Mouse (Mus musculus) layer of hippocampus, adult 6 months (tissue): ENCODE data around the gene Gm21891. TPM values are rescaled to one million over a fixed set of nuclear protein-coding genes. Genes with fewer than 3 reads are reported as not detected.

Experiments
- long read RNA-seq, 2 experiments: library from polyadenylated mRNA; unstranded; transcript quantifications; one replicate each; pipeline ENCODE4 v2.0.0; 2019 to 2020
- polyA plus RNA-seq: library from polyadenylated mRNA; unstranded; fragments of <200 nt; fragmentation: Nextera tagmentation; gene quantifications from 2 replicates; pipeline ENCODE4 v1.2.3, GENCODE M21; 2021

The Gm21891 gene
- not detected in 2 replicates for polyA plus RNA-seq
- long read RNA-seq, experiment 1: 0 reads
- long read RNA-seq, experiment 2: 0 reads

DNA sequence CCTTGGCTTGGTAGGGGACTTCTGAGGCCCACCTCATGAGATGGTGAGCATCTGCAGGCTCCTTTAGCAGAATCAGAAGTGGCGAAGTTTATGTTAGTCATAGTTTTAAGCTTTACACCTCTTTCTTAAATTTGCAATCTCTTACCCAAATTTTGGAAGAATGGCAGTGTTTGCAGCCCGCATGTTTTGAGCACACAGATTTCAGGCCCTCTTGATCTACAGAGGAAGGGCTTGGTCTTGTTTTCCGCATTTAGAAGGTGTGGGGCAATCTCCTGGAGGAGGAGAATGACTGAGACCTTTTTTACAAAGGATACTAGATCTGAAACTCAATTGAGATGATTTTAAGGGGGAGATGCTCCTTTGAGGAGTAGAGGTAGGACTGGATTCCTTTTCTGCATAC is at the start of gene Gm21891:
Gene Gm21891, minus strand, starts transcription at position 101 of the 400 bp plus-strand sequence.

DNA sequence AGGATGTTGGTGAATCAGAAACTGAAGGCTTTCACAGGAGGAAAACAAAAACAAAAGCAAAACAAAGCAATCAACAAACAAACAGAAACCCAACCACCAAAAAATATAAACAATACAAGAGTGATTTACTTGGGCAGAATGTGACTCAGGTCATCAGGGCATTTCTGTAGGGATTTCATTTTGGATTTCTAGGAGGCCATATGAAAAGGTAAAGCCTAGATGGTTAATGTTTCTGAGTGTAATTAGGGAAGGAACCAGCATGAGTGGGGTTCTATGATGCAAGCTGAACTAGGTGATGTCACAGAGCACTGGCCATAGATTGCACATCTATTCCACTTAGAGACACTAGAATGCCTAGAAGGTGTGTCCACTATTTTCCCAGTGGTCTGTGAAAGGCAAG is 28.4 kb upstream of the Gm21891 start, which contains the start of gene Gm21425:
Gene Gm21425, plus strand, starts transcription at position 301 of the 400 bp plus-strand sequence.

Other genes starting within 250 kb of the Gm21891 start
- not detected in 2 replicates for gene Gm20807, start 90.6 kb downstream of the Gm21891 start, polyA plus RNA-seq
- not detected in 2 replicates for gene Gm21425, start 28.5 kb upstream of the Gm21891 start, polyA plus RNA-seq
- gene Gm21828, start 90.4 kb upstream of the Gm21891 start, polyA plus RNA-seq: not detected in 2 replicates
- gene Gm21440, start 118.9 kb upstream of the Gm21891 start, polyA plus RNA-seq: not detected in 2 replicates
- gene Gm21454, start 119.0 kb upstream of the Gm21891 start, polyA plus RNA-seq: not detected in 2 replicates
- gene Gm21725, start 215.6 kb upstream of the Gm21891 start, polyA plus RNA-seq: not detected in 2 replicates